Mouse (Mus musculus) stomach, embryonic 15.5 days (tissue): ENCODE measurements around the gene Phtf1. TPM values are rescaled to one million over a fixed set of nuclear protein-coding genes. Genes with fewer than 3 reads are reported as not detected.

Experiments
- ATAC-seq: fragments of 200-750 bp; cut with Nextera tagmentation; 2 replicates; pipeline ENCODE4 v1.8.0; 2017; ENCODE audit warnings: low read depth, moderate number of reproducible peaks, moderate TSS enrichment; ENCODE audit not compliant: insufficient read depth, low FRiP score
- H3K27ac ChIP-seq: fragments of 300-500 bp; sonication (generic); 2 replicates; pipeline ENCODE4 v1.5.1; 2015; ENCODE audit warnings: mild to moderate bottlenecking, inconsistent platforms
- H3K27me3 ChIP-seq: fragments of 300-500 bp; sonication (generic); replicated peaks from 2 replicates; pipeline ENCODE4 v1.6.1; 2015; ENCODE audit warnings: inconsistent platforms
- H3K36me3 ChIP-seq: fragments of 300-500 bp; sonication (generic); 2 replicates; pipeline ENCODE4 v1.6.1; 2015; ENCODE audit warnings: inconsistent platforms
- H3K4me1 ChIP-seq: fragments of 300-500 bp; sonication (generic); 2 replicates; pipeline ENCODE4 v1.6.1; 2015; ENCODE audit warnings: inconsistent platforms
- H3K4me2 ChIP-seq: fragments of 300-500 bp; sonication (generic); 2 replicates; pipeline ENCODE4 v1.6.1; 2015; ENCODE audit warnings: mild to moderate bottlenecking, inconsistent platforms
- H3K4me3 ChIP-seq: fragments of 300-500 bp; sonication (generic); replicated peaks from 2 replicates; pipeline ENCODE4 v1.5.1; 2015; ENCODE audit warnings: inconsistent platforms
- H3K9ac ChIP-seq: fragments of 300-500 bp; sonication (generic); 2 replicates; pipeline ENCODE4 v1.6.1; 2015; ENCODE audit warnings: inconsistent platforms
- H3K9me3 ChIP-seq: fragments of 300-500 bp; sonication (generic); 2 replicates; pipeline ENCODE4 v1.6.1; 2016; ENCODE audit warnings: inconsistent platforms
- WGBS: fragments of 180-500 bp; shearing (Covaris S2); methylation state at CpG from one replicate; pipeline ENCODE4 v1.1.7; 2015; 5-methylcytosine and 5-hydroxymethylcytosine counted together
- polyA plus RNA-seq: library from polyadenylated mRNA; unstranded; fragments of >200 nt; fragmentation: Nextera tagmentation; extraction: Ambion mirVana; gene quantifications from 2 replicates; pipeline ENCODE4 v1.2.1, GENCODE M21; 2015

Phtf1 gene
- polyA plus RNA-seq, 1 experiment from 2014 or later, result 23.6 TPM

GRCm38 (mm10) chr3:103985194-103985593, 17.3 kb downstream of the Phtf1 start:
- no peak overlapping the region for H3K4me3 ChIP-seq
- no peaks in the 10 kb centered on the region for H3K9me3 ChIP-seq
- H3K27me3 ChIP-seq, result no peaks in the 10 kb centered on the region
- peaks cover 16% of the 10 kb centered on the region; the same call in 1 of the 2 replicates for H3K36me3 ChIP-seq
- H3K4me1 ChIP-seq, result no peaks in the 10 kb centered on the region
- H3K27ac ChIP-seq, result no peak overlapping the region
- H3K9ac ChIP-seq, result no peak overlapping the region
- 93% methylated on average over 2 of the region's 2 CpGs for WGBS
- no peak for ATAC-seq
- no peak overlapping the region for H3K4me2 ChIP-seq

GRCm38 (mm10) chr3:103987831-103988432, 20.0 kb downstream of the Phtf1 start:
- no peak overlapping the region for H3K27ac ChIP-seq
- ATAC-seq, result no peak
- 40% methylated on average over 5 of the region's 5 CpGs for WGBS
- no peaks in the 10 kb centered on the region for H3K9me3 ChIP-seq
- H3K4me3 ChIP-seq, result no peak overlapping the region
- H3K27me3 ChIP-seq, result no peaks in the 10 kb centered on the region
- H3K4me1 ChIP-seq, result no peaks in the 10 kb centered on the region
- peaks cover 27% of the 10 kb centered on the region for H3K36me3 ChIP-seq
- no peak overlapping the region for H3K9ac ChIP-seq
- no peak overlapping the region for H3K4me2 ChIP-seq

GRCm38 (mm10) chr3:103989352-103989751, 21.4 kb downstream of the Phtf1 start:
- no peak overlapping the region for H3K9ac ChIP-seq
- no peaks in the 10 kb centered on the region for H3K27me3 ChIP-seq
- H3K9me3 ChIP-seq, result no peaks in the 10 kb centered on the region
- no peaks in the 10 kb centered on the region for H3K4me1 ChIP-seq
- H3K4me2 ChIP-seq, result no peak overlapping the region
- no peak overlapping the region for H3K4me3 ChIP-seq
- H3K36me3 ChIP-seq, result peaks cover 26% of the 10 kb centered on the region
- no peak overlapping the region for H3K27ac ChIP-seq
- 83% methylated on average over 4 of the region's 4 CpGs for WGBS
- ATAC-seq, result no peak

- no peak overlapping the region for H3K4me2 ChIP-seq
- H3K36me3 ChIP-seq, result peaks cover 19% of the 10 kb centered on the region
- no peak for ATAC-seq
- no peak overlapping the region for H3K27ac ChIP-seq
- no peak overlapping the region for H3K4me3 ChIP-seq
- H3K9ac ChIP-seq, result no peak overlapping the region
- WGBS, result 87% methylated on average over 3 of the region's 3 CpGs
- H3K9me3 ChIP-seq, result no peaks in the 10 kb centered on the region
- H3K4me1 ChIP-seq, result no peaks in the 10 kb centered on the region
- no peaks in the 10 kb centered on the region for H3K27me3 ChIP-seq
These were observed 23.4 kb downstream of the Phtf1 start for GRCm38 (mm10) chr3:103991271-103991670.

- 91% methylated on average over 4 of the region's 4 CpGs for WGBS
These were observed 30.8 kb downstream of the Phtf1 start for GRCm38 (mm10) chr3:103998724-103999123.

GRCm38 (mm10) chr3:104006896-104007466, 39.1 kb downstream of the Phtf1 start:
- Histone ChIP-seq H3K36me3 (peaks cover 26% of the 10 kb centered on the region), H3K27me3 (no peaks in the 10 kb centered on the region)
- whole genome bisulfite sequencing, result 85% methylated on average over 8 of the region's 8 CpGs

More at GRCm38 (mm10) chr3:103998724-103999123, 30.8 kb downstream of the Phtf1 start:
- H3K27me3 ChIP-seq, result no peaks in the 10 kb centered on the region
- H3K4me1 ChIP-seq, result no peaks in the 10 kb centered on the region
- no peak overlapping the region for H3K4me2 ChIP-seq
- H3K9ac ChIP-seq, result no peak overlapping the region
- H3K27ac ChIP-seq, result no peak overlapping the region
- no peak for ATAC-seq
- peaks cover 8% of the 10 kb centered on the region for H3K36me3 ChIP-seq
- H3K4me3 ChIP-seq, result no peak overlapping the region
- H3K9me3 ChIP-seq, result no peaks in the 10 kb centered on the region

GRCm38 (mm10) chr3:104007479-104007878, 39.6 kb downstream of the Phtf1 start:
- no peak overlapping the region for H3K9ac ChIP-seq
- no peak overlapping the region for H3K4me3 ChIP-seq
- WGBS, result 85% methylated on average over 8 of the region's 8 CpGs
- no peak overlapping the region for H3K4me2 ChIP-seq
- H3K9me3 ChIP-seq, result no peaks in the 10 kb centered on the region
- no peak for ATAC-seq
- no peaks in the 10 kb centered on the region for H3K27me3 ChIP-seq
- peaks cover 26% of the 10 kb centered on the region for H3K36me3 ChIP-seq
- H3K27ac ChIP-seq, result no peak overlapping the region
- no peaks in the 10 kb centered on the region for H3K4me1 ChIP-seq

More at GRCm38 (mm10) chr3:104006896-104007466, 39.1 kb downstream of the Phtf1 start:
- H3K4me1 ChIP-seq, result no peaks in the 10 kb centered on the region
- no peak overlapping the region for H3K27ac ChIP-seq
- no peak overlapping the region for H3K4me3 ChIP-seq
- H3K4me2 ChIP-seq, result no peak overlapping the region
- no peak overlapping the region for H3K9ac ChIP-seq
- no peaks in the 10 kb centered on the region for H3K9me3 ChIP-seq
- no peak for ATAC-seq

- Histone ChIP-seq H3K4me3 (no peak overlapping the region), H3K4me2 (no peak overlapping the region), H3K9me3 (no peaks in the 10 kb centered on the region), H3K27me3 (no peaks in the 10 kb centered on the region), H3K9ac (no peak overlapping the region), H3K4me1 (no peaks in the 10 kb centered on the region), H3K27ac (no peak overlapping the region), H3K36me3 (peaks cover 20% of the 10 kb centered on the region)
- WGBS, result 84% methylated on average over 5 of the region's 5 CpGs
- ATAC-seq, result no peak
These were observed 42.2 kb downstream of the Phtf1 start for GRCm38 (mm10) chr3:104009924-104010662.

GRCm38 (mm10) chr3:104011972-104012371, 44.1 kb downstream of the Phtf1 start:
- Histone ChIP-seq H3K4me1 (no peaks in the 10 kb centered on the region), H3K36me3 (peaks cover 11% of the 10 kb centered on the region; the same call in 1 of the 2 replicates), H3K4me3 (no peak overlapping the region), H3K4me2 (no peak overlapping the region), H3K27ac (no peak overlapping the region), H3K9ac (no peak overlapping the region), H3K27me3 (no peaks in the 10 kb centered on the region), H3K9me3 (no peaks in the 10 kb centered on the region)
- WGBS, result 84% methylated on average over 2 of the region's 2 CpGs
- no peak for ATAC-seq

- Histone ChIP-seq H3K4me1 (no peaks in the 10 kb centered on the region), H3K9me3 (no peaks in the 10 kb centered on the region), H3K27ac (no peak overlapping the region), H3K36me3 (peaks cover 13% of the 10 kb centered on the region; the same call in 1 of the 2 replicates), H3K4me2 (no peak overlapping the region), H3K4me3 (no peak overlapping the region), H3K9ac (no peak overlapping the region), H3K27me3 (no peaks in the 10 kb centered on the region)
- no peak for ATAC-seq
- 88% methylated on average over 3 of the region's 3 CpGs for WGBS
These were observed 50.0 kb downstream of the Phtf1 start for GRCm38 (mm10) chr3:104017931-104018330.

- Histone ChIP-seq H3K27ac (no peak overlapping the region), H3K27me3 (no peaks in the 10 kb centered on the region), H3K4me2 (no peak overlapping the region), H3K4me3 (no peak overlapping the region), H3K9ac (no peak overlapping the region), H3K9me3 (no peaks in the 10 kb centered on the region), H3K4me1 (no peaks in the 10 kb centered on the region), H3K36me3 (peaks cover 13% of the 10 kb centered on the region; the same call in 1 of the 2 replicates)
- no peak for ATAC-seq
- 68% methylated on average over 4 of the region's 4 CpGs for WGBS
These were observed 51.5 kb downstream of the Phtf1 start for GRCm38 (mm10) chr3:104019453-104019852.

- 79% methylated on average over 12 of the region's 12 CpGs for WGBS
- no peak overlapping the region for H3K4me3 ChIP-seq
- H3K4me2 ChIP-seq, result no peak overlapping the region
- H3K27me3 ChIP-seq, result no peaks in the 10 kb centered on the region
- no peak overlapping the region for H3K9ac ChIP-seq
- H3K4me1 ChIP-seq, result no peaks in the 10 kb centered on the region
- no peak overlapping the region for H3K27ac ChIP-seq
- no peak for ATAC-seq
- no peaks in the 10 kb centered on the region for H3K9me3 ChIP-seq
- peaks cover 13% of the 10 kb centered on the region; the same call in 1 of the 2 replicates for H3K36me3 ChIP-seq
These were observed 52.2 kb downstream of the Phtf1 start for GRCm38 (mm10) chr3:104020101-104020500.
